Mouse (Mus musculus) liver, embryonic 15.5 days (tissue): ENCODE results near the gene Cpox. TPM values are rescaled to one million over a fixed set of nuclear protein-coding genes. Genes with fewer than 3 reads are reported as not detected.

ENCODE experiments used
- ATAC-seq: fragments of 200-750 bp; cut with Nextera tagmentation; 2 replicates; pipeline ENCODE4 v1.8.0; 2017; ENCODE audit warnings: moderate number of reproducible peaks, mild to moderate bottlenecking, moderate library complexity; ENCODE audit not compliant: insufficient read depth
- H3K27ac ChIP-seq: fragments of 300-500 bp; sonication (generic); replicated peaks from 2 replicates; pipeline ENCODE4 v1.5.1; 2015; ENCODE audit warnings: mild to moderate bottlenecking, inconsistent platforms
- H3K27me3 ChIP-seq: fragments of 300-500 bp; sonication (generic); 2 replicates; pipeline ENCODE4 v1.6.1; 2015; ENCODE audit warnings: mild to moderate bottlenecking, inconsistent platforms
- H3K36me3 ChIP-seq: fragments of 300-500 bp; sonication (generic); replicated peaks from 2 replicates; pipeline ENCODE4 v1.6.1; 2015; ENCODE audit warnings: moderate library complexity, mild to moderate bottlenecking, inconsistent platforms
- H3K4me1 ChIP-seq: fragments of 300-500 bp; sonication (generic); replicated peaks from 2 replicates; pipeline ENCODE4 v1.6.1; 2015; ENCODE audit warnings: inconsistent platforms
- H3K4me2 ChIP-seq: fragments of 300-500 bp; sonication (generic); 2 replicates; pipeline ENCODE4 v1.6.1; 2015; ENCODE audit warnings: moderate library complexity, mild to moderate bottlenecking, inconsistent platforms
- H3K4me3 ChIP-seq: fragments of 300-500 bp; sonication (generic); replicated peaks from 2 replicates; pipeline ENCODE4 v1.5.1; 2015; ENCODE audit warnings: mild to moderate bottlenecking, inconsistent platforms
- H3K9ac ChIP-seq: fragments of 300-500 bp; sonication (generic); 2 replicates; pipeline ENCODE4 v1.6.1; 2015; ENCODE audit warnings: moderate library complexity, mild to moderate bottlenecking, inconsistent platforms
- H3K9me3 ChIP-seq: fragments of 300-500 bp; sonication (generic); replicated peaks from 2 replicates; pipeline ENCODE4 v1.6.1; 2016; ENCODE audit warnings: inconsistent platforms
- WGBS: fragments of 180-500 bp; shearing (Covaris S2); methylation state at CpG from one replicate; pipeline ENCODE4 v1.1.7; 2015; ENCODE audit warnings: mixed read lengths; ENCODE audit not compliant: insufficient replicate concordance; 5-methylcytosine and 5-hydroxymethylcytosine counted together
- polyA plus RNA-seq: library from polyadenylated mRNA; unstranded; fragments of >200 nt; fragmentation: Nextera tagmentation; extraction: Ambion mirVana; gene quantifications from 2 replicates; pipeline ENCODE4 v1.2.1, GENCODE M21; 2015

The Cpox gene
- polyA plus RNA-seq, 1 experiment from 2014 or later: 496 TPM

GRCm38 (mm10) chr16:58700816-58701424 is 30.8 kb downstream of the Cpox start:
- no peaks in the 10 kb centered on the region for H3K27me3 ChIP-seq
- no peaks in the 10 kb centered on the region for H3K9me3 ChIP-seq
- H3K27ac ChIP-seq: no peak overlapping the region
- no peaks in the 10 kb centered on the region for H3K36me3 ChIP-seq
- 68% methylated on average over 12 of the region's 12 CpGs for WGBS
- no peak for ATAC-seq
- H3K4me3 ChIP-seq: no peak overlapping the region
- H3K9ac ChIP-seq: no peak overlapping the region
- no peaks in the 10 kb centered on the region for H3K4me1 ChIP-seq
- H3K4me2 ChIP-seq: no peak overlapping the region

DNA sequence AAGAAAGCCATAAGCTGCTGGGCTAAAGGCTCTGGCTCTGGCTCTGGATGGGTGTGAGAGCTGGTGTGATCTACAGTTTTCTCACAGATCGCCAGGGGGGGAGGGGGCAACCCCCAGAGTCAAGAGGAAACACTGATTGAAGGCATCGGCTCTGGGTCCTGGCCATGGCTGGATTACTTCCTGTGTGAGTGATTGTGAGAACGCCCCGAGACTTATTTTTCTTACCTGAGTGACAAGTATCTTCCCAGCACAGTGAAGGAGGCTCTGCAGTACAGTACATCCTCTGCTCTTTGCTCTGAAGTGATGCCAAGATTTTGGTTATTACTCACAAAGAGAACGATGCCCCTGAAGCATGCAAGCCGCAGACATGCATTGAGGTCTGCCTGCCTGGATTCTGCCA is 31.7 kb downstream of the Cpox start:
- Histone ChIP-seq H3K36me3 (no peaks in the 10 kb centered on the region), H3K4me2 (no peak overlapping the region), H3K4me1 (no peaks in the 10 kb centered on the region), H3K27me3 (no peaks in the 10 kb centered on the region), H3K27ac (no peak overlapping the region), H3K9me3 (no peaks in the 10 kb centered on the region), H3K4me3 (no peak overlapping the region), H3K9ac (no peak overlapping the region)
- no peak for ATAC-seq
- 39% methylated on average over 6 of the region's 6 CpGs for WGBS

DNA sequence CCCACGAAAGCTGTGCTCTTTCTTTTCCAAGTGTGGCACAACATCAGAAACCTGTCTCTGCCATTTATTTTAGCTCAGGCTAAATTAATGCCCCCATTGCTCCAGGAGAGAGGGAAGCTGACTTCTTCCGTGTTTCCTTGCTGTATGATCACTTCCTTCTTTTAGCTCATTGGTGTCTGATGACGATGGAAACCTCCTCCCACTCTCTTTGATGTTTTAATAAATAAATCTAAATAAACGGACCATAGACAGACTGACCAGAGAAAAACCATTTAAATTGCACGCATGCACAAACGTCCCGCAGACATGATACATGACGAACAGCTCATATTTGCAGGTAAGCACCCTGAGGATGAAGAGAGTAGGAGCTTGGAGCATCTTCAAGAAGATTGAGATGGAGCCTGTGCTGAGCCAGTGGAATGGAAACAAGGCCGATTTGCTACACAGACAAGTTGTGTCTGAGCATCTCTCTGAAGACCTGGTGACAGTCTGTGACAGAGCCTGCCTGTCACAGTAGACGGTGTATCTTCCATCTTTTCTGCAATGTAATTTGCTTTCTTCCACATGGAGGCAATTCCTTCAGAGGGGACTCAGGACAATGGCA is 32.3 kb downstream of the Cpox start:
- no peak for ATAC-seq
- no peaks in the 10 kb centered on the region for H3K27me3 ChIP-seq
- H3K4me3 ChIP-seq: no peak overlapping the region
- no peaks in the 10 kb centered on the region for H3K9me3 ChIP-seq
- WGBS: 64% methylated on average over 10 of the region's 10 CpGs
- no peaks in the 10 kb centered on the region for H3K36me3 ChIP-seq
- H3K9ac ChIP-seq: no peak overlapping the region
- H3K27ac ChIP-seq: no peak overlapping the region
- no peaks in the 10 kb centered on the region for H3K4me1 ChIP-seq
- no peak overlapping the region for H3K4me2 ChIP-seq

- H3K4me2 ChIP-seq: no peak overlapping the region
- H3K27ac ChIP-seq: no peak overlapping the region
- H3K4me1 ChIP-seq: no peaks in the 10 kb centered on the region
- no peak overlapping the region for H3K9ac ChIP-seq
- H3K9me3 ChIP-seq: no peaks in the 10 kb centered on the region
- no peak for ATAC-seq
- no peak overlapping the region for H3K4me3 ChIP-seq
- no peaks in the 10 kb centered on the region for H3K27me3 ChIP-seq
- H3K36me3 ChIP-seq: no peaks in the 10 kb centered on the region
- 20% methylated on average over 10 of the region's 10 CpGs for WGBS
These were observed 33.5 kb downstream of the Cpox start for GRCm38 (mm10) chr16:58703382-58704124.

GRCm38 (mm10) chr16:58704999-58705398 is 34.9 kb downstream of the Cpox start:
- Histone ChIP-seq H3K4me3 (no peak overlapping the region), H3K9ac (no peak overlapping the region), H3K9me3 (no peaks in the 10 kb centered on the region), H3K4me1 (no peaks in the 10 kb centered on the region), H3K36me3 (no peaks in the 10 kb centered on the region), H3K27ac (no peak overlapping the region), H3K27me3 (no peaks in the 10 kb centered on the region), H3K4me2 (no peak overlapping the region)
- no peak for ATAC-seq

GRCm38 (mm10) chr16:58707276-58707905 is 37.3 kb downstream of the Cpox start:
- no peak for ATAC-seq
- Histone ChIP-seq H3K9ac (no peak overlapping the region), H3K27ac (no peak overlapping the region), H3K9me3 (no peaks in the 10 kb centered on the region), H3K4me1 (no peaks in the 10 kb centered on the region), H3K27me3 (no peaks in the 10 kb centered on the region), H3K36me3 (no peaks in the 10 kb centered on the region), H3K4me3 (no peak overlapping the region), H3K4me2 (no peak overlapping the region)
- WGBS: 69% methylated on average over 4 of the region's 4 CpGs

- no peaks in the 10 kb centered on the region for H3K36me3 ChIP-seq
- H3K27me3 ChIP-seq: no peaks in the 10 kb centered on the region
- no peak for ATAC-seq
- no peak overlapping the region for H3K4me2 ChIP-seq
- H3K9me3 ChIP-seq: no peaks in the 10 kb centered on the region
- no peak overlapping the region for H3K4me3 ChIP-seq
- H3K27ac ChIP-seq: no peak overlapping the region
- H3K9ac ChIP-seq: no peak overlapping the region
- no peaks in the 10 kb centered on the region for H3K4me1 ChIP-seq
- WGBS: 70% methylated on average over 3 of the region's 3 CpGs
These were observed 38.7 kb downstream of the Cpox start for GRCm38 (mm10) chr16:58708601-58709475.

DNA sequence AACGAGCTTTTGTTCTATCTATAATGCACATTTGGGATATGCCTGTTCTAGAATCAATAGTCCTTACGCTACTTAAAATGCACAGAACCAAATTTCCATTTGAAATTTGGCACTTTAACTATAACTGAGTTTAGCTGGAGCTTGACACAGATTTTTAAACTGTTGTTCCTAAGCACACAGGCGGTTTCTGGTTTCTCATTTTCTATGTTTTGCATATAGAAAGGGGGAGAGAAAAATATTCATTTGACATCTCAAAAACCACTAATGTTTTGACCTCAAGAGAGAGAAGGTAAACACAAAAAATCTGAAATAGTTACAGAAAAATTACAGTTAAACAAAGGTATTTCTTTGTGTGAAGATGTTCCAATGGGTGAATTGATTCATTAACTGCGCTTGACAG is 39.4 kb downstream of the Cpox start:
- Histone ChIP-seq H3K27me3 (no peaks in the 10 kb centered on the region), H3K9me3 (no peaks in the 10 kb centered on the region), H3K4me2 (no peak overlapping the region), H3K27ac (no peak overlapping the region), H3K4me1 (no peaks in the 10 kb centered on the region), H3K4me3 (no peak overlapping the region), H3K36me3 (no peaks in the 10 kb centered on the region), H3K9ac (no peak overlapping the region)
- 66% methylated on average over 4 of the region's 4 CpGs for WGBS
- ATAC-seq: no peak

DNA sequence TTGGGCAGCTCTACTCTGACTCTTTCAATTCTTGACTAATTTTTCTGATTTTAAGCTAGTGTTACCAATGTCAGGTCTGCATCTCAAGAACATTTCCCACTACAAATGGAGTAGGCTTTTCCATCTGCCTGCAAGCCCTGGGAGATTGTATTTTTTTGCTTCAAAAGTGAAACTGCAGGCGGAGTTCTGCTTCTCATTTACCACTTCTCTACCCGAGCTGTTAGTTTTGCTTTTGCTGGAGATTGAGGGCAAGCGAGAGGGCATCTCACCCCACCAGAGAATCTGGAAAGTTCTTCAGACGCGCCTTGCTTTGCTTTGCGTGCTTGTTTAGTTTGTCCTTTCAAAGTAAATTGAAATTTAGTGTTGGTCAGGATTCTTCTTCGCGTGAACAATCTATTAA is 42.1 kb downstream of the Cpox start:
- Histone ChIP-seq H3K9ac (no peak overlapping the region), H3K4me2 (no peak overlapping the region), H3K9me3 (no peaks in the 10 kb centered on the region), H3K4me1 (no peaks in the 10 kb centered on the region), H3K4me3 (no peak overlapping the region), H3K27me3 (no peaks in the 10 kb centered on the region), H3K27ac (no peak overlapping the region), H3K36me3 (no peaks in the 10 kb centered on the region)
- 50% methylated on average over 8 of the region's 8 CpGs for WGBS
- ATAC-seq: no peak

- no peak overlapping the region for H3K4me2 ChIP-seq
- no peak overlapping the region for H3K4me3 ChIP-seq
- no peak overlapping the region for H3K27ac ChIP-seq
- H3K36me3 ChIP-seq: no peaks in the 10 kb centered on the region
- no peak overlapping the region for H3K9ac ChIP-seq
- no peaks in the 10 kb centered on the region for H3K9me3 ChIP-seq
- H3K4me1 ChIP-seq: no peaks in the 10 kb centered on the region
- no peaks in the 10 kb centered on the region; the same call in 1 of the 2 replicates for H3K27me3 ChIP-seq
- 61% methylated on average over 1 of the region's 1 CpGs for WGBS
- ATAC-seq: no peak
These were observed 43.0 kb downstream of the Cpox start for GRCm38 (mm10) chr16:58713128-58713527.

DNA sequence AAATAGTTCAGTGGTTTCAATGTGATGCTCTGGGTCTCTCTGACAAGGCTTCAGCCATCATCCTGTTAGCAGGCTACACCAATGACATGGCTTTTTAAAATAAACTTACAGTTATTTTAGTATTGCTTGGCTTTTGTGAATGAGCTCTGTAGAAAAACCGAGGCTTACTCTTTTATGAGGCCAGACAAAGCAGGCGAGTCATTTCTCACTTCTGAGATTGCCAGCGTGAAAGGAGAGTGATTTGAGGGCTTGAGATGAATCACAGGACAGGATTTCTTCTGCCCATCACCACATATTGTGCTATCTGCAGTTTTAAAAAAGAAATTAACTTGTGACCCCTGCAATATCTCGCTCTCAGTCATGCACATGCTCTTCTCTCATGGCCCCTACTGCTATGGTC is 44.9 kb downstream of the Cpox start:
- no peak overlapping the region for H3K27ac ChIP-seq
- WGBS: 57% methylated on average over 4 of the region's 4 CpGs

More for the DNA sequence above, 44.9 kb downstream of the Cpox start:
- no peaks in the 10 kb centered on the region for H3K4me1 ChIP-seq
- no peaks in the 10 kb centered on the region for H3K36me3 ChIP-seq
- no peaks in the 10 kb centered on the region for H3K9me3 ChIP-seq
- no peak overlapping the region for H3K9ac ChIP-seq
- ATAC-seq: no peak
- H3K4me3 ChIP-seq: no peak overlapping the region
- no peaks in the 10 kb centered on the region; the same call in 1 of the 2 replicates for H3K27me3 ChIP-seq
- no peak overlapping the region for H3K4me2 ChIP-seq
